Mouse (Mus musculus) ES-Bruce4 (cell line): ENCODE measurements at regions not wholly inside any gene's neighbourhood (a gene's known extent, or its start where the extent isn't known, plus 50 kb on each side); places are given as distances from the start of the nearest gene placed in this dataset.

Experiments
- CTCF ChIP-seq: IDR thresholded peaks from one replicate; pipeline ENCODE4 v1.8.1; 2011; ENCODE audit warnings: low read depth, low read length
- EP300 ChIP-seq: IDR thresholded peaks from 2 replicates; pipeline ENCODE4 v1.6.1; 2011; ENCODE audit warnings: low read depth, low read length; ENCODE audit not compliant: insufficient read depth
- POLR2A ChIP-seq: IDR thresholded peaks from one replicate; pipeline ENCODE4 v1.8.1; 2011; ENCODE audit warnings: low read length; ENCODE audit not compliant: insufficient read depth

- TF ChIP-seq CTCF = no peak
- no peak for TF ChIP-seq POLR2A
- TF ChIP-seq EP300 = no peak
Observed at GRCm38 (mm10) chr4:7513081-7513480, 725.8 kb downstream of the Car8 start.
